Mouse (Mus musculus): ENCODE measurements around the gene Gm11361.

- TF ChIP-seq CTCF (IDR thresholded peaks at IDR 0.05) (no peak), POLR2A (IDR thresholded peaks at IDR 0.05; ENCODE audit: insufficient read depth, low read depth, low read length) (no peak), EP300 (IDR thresholded peaks at IDR 0.05; ENCODE audit: insufficient read depth, low read depth, low read length) (no peak)
These were observed at the start of gene Gm11361 for GRCm38 (mm10) chr13:28257228-28257627.

All from heart, adult 2 months (tissue).